ENCODE assay signal across 9 mouse cellular contexts in the genomic region with DNA sequence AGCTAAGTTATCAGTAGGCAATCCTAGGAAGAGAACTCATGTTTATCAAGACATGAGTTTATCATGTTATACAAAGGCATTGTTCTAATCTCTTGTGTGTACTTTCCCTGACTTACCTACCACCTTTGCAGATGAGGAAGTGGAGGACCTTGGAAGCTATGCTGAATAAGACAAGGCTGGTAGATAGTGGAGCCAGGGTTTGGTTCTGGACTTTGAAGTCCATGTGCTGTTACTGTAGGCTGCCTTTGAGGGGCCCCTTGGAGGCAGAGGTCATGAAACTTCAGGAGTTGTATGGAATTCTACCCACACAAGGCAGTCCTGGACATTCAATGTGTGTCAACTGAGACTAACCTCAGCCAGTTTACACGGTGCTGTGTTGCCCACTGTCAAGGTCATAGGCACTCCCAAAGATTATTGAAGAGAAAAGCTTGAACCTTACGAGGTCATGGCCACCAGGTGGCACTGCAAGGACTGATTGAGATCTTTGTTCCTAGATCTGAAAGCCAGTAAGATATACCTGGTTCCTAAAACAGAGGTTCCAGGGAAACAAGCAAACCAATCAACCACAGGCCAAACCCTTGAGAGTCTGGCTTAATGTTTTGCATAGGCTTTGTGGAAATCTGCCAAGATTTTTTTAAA.
DNase-seq lines count a peak whose midpoint lies in the region; ATAC-seq and TF ChIP-seq lines count a peak whose summit lies in the region.
"Had no signal": no experiment of that assay in that cellular context is flagged by ENCODE, and none has a peak within 500 bp of the region (broad histone marks: within the 10 kb centered on the region; RNA-seq: fewer than 3 reads in every experiment).

No protein-coding gene starts in this region.

- H3K9ac ChIP-seq in kidney, embryonic 16.5 days (replicated peaks; ENCODE audit: low read length): no peak overlapping the region
- no peak overlapping the region for H3K9ac ChIP-seq in stomach, embryonic 16.5 days (ENCODE audit: low read length)

- H3K36me3 ChIP-seq in kidney, embryonic 16.5 days (ENCODE audit: insufficient read depth, low read length): no peaks in the 10 kb centered on the region
- no peaks in the 10 kb centered on the region for H3K36me3 ChIP-seq in stomach, embryonic 16.5 days (ENCODE audit: control insufficient read depth, insufficient read depth, low read length)

- no peak overlapping the region for H3K4me2 ChIP-seq in kidney, embryonic 16.5 days (replicated peaks; ENCODE audit: low read depth, low read length)
- no peak overlapping the region for H3K4me2 ChIP-seq in stomach, embryonic 16.5 days (ENCODE audit: low read depth, low read length)

- POLR2A ChIA-PET in Patski (lab: Charles Lee): no interaction called here

- no peak overlapping the region for H3K27ac ChIP-seq in kidney, embryonic 16.5 days (ENCODE audit: low read length)
- H3K27ac ChIP-seq in stomach, embryonic 16.5 days (ENCODE audit: low read length): no peak overlapping the region

- TF ChIP-seq CTCF in Patski (IDR thresholded peaks at IDR 0.05): peak; percentile 71

- no peaks in the 10 kb centered on the region for H3K9me3 ChIP-seq in kidney, embryonic 16.5 days (ENCODE audit: low read length)
- H3K9me3 ChIP-seq in stomach, embryonic 16.5 days (replicated peaks; ENCODE audit: control insufficient read depth, low read length): no peaks in the 10 kb centered on the region
- H3K9me3 ChIP-seq: megakaryocyte, embryonic 14.5 days had no signal

- peak; percentile 74 for DNase-seq in kidney, adult 11 months
- DNase-seq in Patski (ENCODE audit: low read depth, low spot score): no peak
- peak; percentile 77 for DNase-seq in cerebellum, adult 9-11 months
- peak; percentile 46 for DNase-seq in gastrocnemius, postnatal 25 days
- DNase-seq in layer of hippocampus, adult 18-20 months (ENCODE audit: low spot score in 2 of 2): peak; percentile 28 to 80
- DNase-seq in lung, postnatal 36 days: peak; percentile 91

- no peaks in the 10 kb centered on the region for H3K27me3 ChIP-seq in kidney, embryonic 16.5 days (ENCODE audit: insufficient read depth, low read length)
- peaks cover 3% of the 10 kb centered on the region for H3K27me3 ChIP-seq in Patski
- H3K27me3 ChIP-seq in stomach, embryonic 16.5 days (ENCODE audit: control insufficient read depth, insufficient read depth, low read length): no peaks in the 10 kb centered on the region
- H3K27me3 ChIP-seq: megakaryocyte, embryonic 14.5 days had no signal

- in situ Hi-C loops in Patski (cut with MboI; ENCODE audit: low pct_unique_long_range_greater_than_20kb): no loop called here

- CTCF ChIA-PET in Patski (lab: Charles Lee): interaction anchor here (0.8 to 1.9 kb wide), 9 partner anchors 9 to 328 kb away, joined by 3 to 4 read pairs (median 3); no protein-coding TSS in a partner anchor

- 7% methylated on average over 2 of the region's 2 CpGs for WGBS in kidney, embryonic 16.5 days
- 12% methylated on average over 2 of the region's 2 CpGs for WGBS in stomach, embryonic 16.5 days

- no peaks in the 10 kb centered on the region for H3K4me1 ChIP-seq in kidney, embryonic 16.5 days (ENCODE audit: insufficient read depth, low read length)
- no peaks in the 10 kb centered on the region for H3K4me1 ChIP-seq in stomach, embryonic 16.5 days (ENCODE audit: control insufficient read depth, insufficient read depth, low read length)

- H3K4me3 ChIP-seq in kidney, embryonic 16.5 days (ENCODE audit: low read length): no peak overlapping the region
- no peak overlapping the region for H3K4me3 ChIP-seq in stomach, embryonic 16.5 days (replicated peaks; ENCODE audit: low read length)
- H3K4me3 ChIP-seq: megakaryocyte, embryonic 14.5 days had no signal

- no peak for ATAC-seq in kidney, embryonic 16.5 days (ENCODE audit: low FRiP score, low TSS enrichment)
- ATAC-seq in Patski: no peak
- ATAC-seq in stomach, embryonic 16.5 days (ENCODE audit: insufficient read depth, low FRiP score): peak; percentile 50; the same call in 1 of the 2 replicates
